Mouse (Mus musculus) kidney, postnatal 10 days (tissue): ENCODE data around the gene Pip4p1.

Source experiments
- DNase-seq: peaks from one replicate; pipeline ENCODE4 v3.0.0; 2021; ENCODE audit warnings: mixed read lengths

The Pip4p1 gene

DNA sequence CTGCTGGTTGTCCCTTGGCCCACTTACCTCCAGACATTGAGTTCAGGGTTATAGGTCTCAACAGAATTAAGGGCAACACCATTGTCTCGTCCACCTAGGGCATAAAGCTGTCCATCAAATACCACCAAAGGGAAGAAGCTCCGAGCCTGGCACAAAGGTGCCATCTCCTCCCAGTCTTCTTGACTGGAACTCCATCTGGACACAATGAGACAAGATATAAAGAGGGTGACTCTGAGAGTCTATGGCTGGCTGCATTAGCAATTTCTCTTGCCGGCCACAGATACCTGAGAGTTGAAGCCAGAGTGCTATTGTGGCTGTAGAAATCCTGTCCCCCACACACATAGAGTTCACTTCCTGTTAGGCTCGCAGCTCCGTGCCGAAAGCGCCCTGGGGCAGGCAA, 38.6 kb downstream of the Pip4p1 start:
- no peak for DNase-seq

- no peak for DNase-seq
Observed at GRCm38 (mm10) chr14:50891621-50892020, 39.0 kb downstream of the Pip4p1 start.

DNA sequence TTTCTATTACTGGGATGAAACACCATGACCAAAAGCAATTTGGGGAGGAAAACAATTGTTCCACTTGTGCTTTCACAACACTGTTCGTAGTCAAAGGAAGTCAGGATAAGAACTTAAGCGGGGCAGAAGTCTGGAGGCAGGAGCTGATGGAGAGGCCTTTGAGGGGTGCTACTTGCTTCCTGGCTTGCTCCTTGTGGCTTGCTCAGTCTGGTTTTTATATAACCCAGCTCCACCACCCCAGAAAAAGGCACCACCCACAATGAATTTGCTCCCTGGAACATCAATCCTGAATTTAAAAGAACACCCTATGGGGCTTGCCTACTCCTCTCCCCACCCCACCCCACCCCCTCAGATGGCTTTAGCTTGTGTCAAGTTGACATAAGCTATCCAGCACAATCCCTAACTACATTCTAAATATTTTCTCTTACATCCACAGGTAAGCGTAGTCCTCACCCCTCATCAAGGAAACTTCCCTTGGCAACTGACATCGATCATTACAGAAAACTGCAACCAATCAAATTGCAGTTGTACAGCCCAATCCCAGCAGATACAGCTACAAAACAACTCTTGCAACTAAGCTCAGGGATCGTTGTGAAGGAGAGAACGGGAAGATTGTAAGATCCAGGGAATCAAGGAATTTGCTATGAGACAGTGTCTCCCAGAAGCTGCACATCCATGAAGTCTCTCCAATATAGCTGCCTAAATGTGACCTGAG, 54.3 kb downstream of the Pip4p1 start:
- no peak for DNase-seq
